Mouse (Mus musculus) forebrain, embryonic 13.5 days (tissue): Measurements from ENCODE around the gene Mettl23. TPM values are rescaled to one million over a fixed set of nuclear protein-coding genes. Genes with fewer than 3 reads are reported as not detected.
"Not testable (repeated sequence)": the region's sequence is repeated elsewhere in the genome, so short reads cannot be mapped to it uniquely, and the experiment has no call there.

Source experiments
- ATAC-seq: fragments of 200-750 bp; cut with Nextera tagmentation; 2 replicates; pipeline ENCODE4 v1.8.0; 2017
- H3K27ac ChIP-seq: fragments of 300-500 bp; sonication (generic); 2 replicates; pipeline ENCODE4 v1.5.1; 2015; ENCODE audit warnings: inconsistent platforms, mild to moderate bottlenecking, moderate library complexity
- H3K27me3 ChIP-seq: fragments of 300-500 bp; sonication (generic); 2 replicates; pipeline ENCODE4 v1.6.1; 2015; ENCODE audit warnings: mild to moderate bottlenecking, inconsistent platforms
- H3K36me3 ChIP-seq: fragments of 300-500 bp; sonication (generic); 2 replicates; pipeline ENCODE4 v1.6.1; 2015; ENCODE audit warnings: mild to moderate bottlenecking, inconsistent platforms; ENCODE audit not compliant: poor library complexity, severe bottlenecking
- H3K4me1 ChIP-seq: fragments of 300-500 bp; sonication (generic); 2 replicates; pipeline ENCODE4 v1.6.1; 2015; ENCODE audit warnings: inconsistent platforms
- H3K4me2 ChIP-seq: fragments of 300-500 bp; sonication (generic); 2 replicates; pipeline ENCODE4 v1.6.1; 2015; ENCODE audit warnings: inconsistent platforms, mild to moderate bottlenecking, moderate library complexity
- H3K4me3 ChIP-seq: fragments of 300-500 bp; sonication (generic); 2 replicates; pipeline ENCODE4 v1.5.1; 2015; ENCODE audit warnings: mild to moderate bottlenecking, inconsistent platforms
- H3K9ac ChIP-seq: fragments of 300-500 bp; sonication (generic); 2 replicates; pipeline ENCODE4 v1.6.1; 2015; ENCODE audit warnings: mild to moderate bottlenecking, inconsistent platforms
- H3K9me3 ChIP-seq: fragments of 300-500 bp; sonication (generic); replicated peaks from 2 replicates; pipeline ENCODE4 v1.6.1; 2016; ENCODE audit warnings: inconsistent platforms
- WGBS: fragments of 180-500 bp; shearing (Covaris S2); methylation state at CpG from one replicate; pipeline ENCODE4 v1.1.7; 2015; 5-methylcytosine and 5-hydroxymethylcytosine counted together
- polyA plus RNA-seq: library from polyadenylated mRNA; unstranded; fragments of >200 nt; fragmentation: Nextera tagmentation; extraction: Ambion mirVana; gene quantifications from 2 replicates; pipeline ENCODE4 v1.2.1, GENCODE M21; 2015

Gene Mettl23
- polyA plus RNA-seq, 1 experiment from 2014 or later: 83.6 TPM

DNA sequence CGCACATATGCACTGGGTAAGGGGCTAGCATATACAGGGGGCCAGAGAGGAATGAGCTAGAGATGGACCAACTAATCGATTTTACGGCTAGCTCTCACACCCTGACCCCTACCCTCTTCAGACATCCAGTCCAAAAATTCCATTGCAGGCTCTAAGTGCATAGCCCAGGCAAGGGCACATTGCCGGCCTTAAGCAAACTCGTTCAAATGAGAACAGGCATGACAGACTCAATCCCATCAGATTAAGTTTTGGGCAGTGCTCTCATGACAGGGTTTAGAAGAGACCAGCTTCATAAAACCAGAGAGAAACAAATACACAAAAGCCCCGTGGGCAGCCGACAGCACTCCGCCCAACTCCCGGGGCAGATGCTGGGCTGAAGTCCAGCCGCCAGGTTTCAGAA lies 20.9 kb upstream of the Mettl23 start:
- WGBS: 72% methylated on average over 10 of the region's 10 CpGs
- Histone ChIP-seq H3K27ac (no peak overlapping the region), H3K4me1 (peaks cover 25% of the 10 kb centered on the region), H3K4me2 (no peak overlapping the region), H3K36me3 (no peaks in the 10 kb centered on the region), H3K9me3 (no peaks in the 10 kb centered on the region), H3K4me3 (no peak overlapping the region), H3K9ac (no peak overlapping the region), H3K27me3 (no peaks in the 10 kb centered on the region)
- no peak for ATAC-seq

DNA sequence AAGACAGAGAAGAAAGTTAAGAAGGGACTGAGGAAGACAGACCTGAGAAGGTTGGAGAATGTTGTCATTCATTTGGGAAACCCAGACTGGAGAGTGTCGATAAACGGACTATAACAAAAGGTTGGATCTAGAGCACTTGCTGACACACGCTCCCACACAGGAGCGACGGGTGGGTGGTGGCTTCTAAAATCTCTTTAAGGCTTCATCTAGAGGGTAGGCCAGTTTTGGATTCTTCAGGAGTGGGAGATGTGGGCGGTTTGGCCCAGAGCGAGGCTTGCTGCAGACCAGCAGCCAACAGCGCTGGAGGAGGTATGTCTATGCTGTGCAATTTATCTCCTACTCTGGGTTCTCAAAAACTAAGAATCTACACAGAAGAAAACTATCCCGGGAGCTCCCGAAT lies 20.5 kb upstream of the Mettl23 start:
- H3K27me3 ChIP-seq: no peaks in the 10 kb centered on the region
- 93% methylated on average over 10 of the region's 10 CpGs for WGBS
- H3K4me2 ChIP-seq: no peak overlapping the region
- peaks cover 29% of the 10 kb centered on the region for H3K4me1 ChIP-seq
- H3K9me3 ChIP-seq: no peaks in the 10 kb centered on the region
- H3K27ac ChIP-seq: no peak overlapping the region
- H3K36me3 ChIP-seq: no peaks in the 10 kb centered on the region
- ATAC-seq: no peak
- no peak overlapping the region for H3K4me3 ChIP-seq
- no peak overlapping the region for H3K9ac ChIP-seq

DNA sequence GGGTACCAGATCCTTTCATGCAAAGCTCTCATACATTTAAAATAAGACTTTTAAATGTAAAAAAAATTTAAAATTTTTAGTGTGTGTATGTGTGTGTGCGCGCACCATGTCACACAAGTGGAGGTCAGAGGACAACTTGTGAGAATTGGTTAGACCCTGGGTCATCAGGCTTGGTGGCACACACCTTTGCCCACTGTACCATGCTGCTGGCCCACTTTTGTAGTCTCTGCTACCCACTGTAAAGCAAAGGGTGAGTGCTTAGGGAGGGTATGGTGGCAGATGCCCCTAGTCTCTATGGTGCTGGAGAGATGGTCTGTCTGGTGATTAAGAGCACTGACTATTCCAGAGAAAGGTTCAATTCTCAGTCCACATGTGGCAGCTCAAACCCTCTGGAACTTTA lies 19.8 kb upstream of the Mettl23 start:
- no peak overlapping the region for H3K4me2 ChIP-seq
- WGBS: 97% methylated on average over 2 of the region's 2 CpGs
- H3K9ac ChIP-seq: no peak overlapping the region
- H3K36me3 ChIP-seq: no peaks in the 10 kb centered on the region
- H3K4me1 ChIP-seq: peaks cover 34% of the 10 kb centered on the region
- no peak overlapping the region for H3K4me3 ChIP-seq
- no peak for ATAC-seq
- no peaks in the 10 kb centered on the region for H3K9me3 ChIP-seq
- H3K27ac ChIP-seq: no peak overlapping the region
- H3K27me3 ChIP-seq: no peaks in the 10 kb centered on the region

DNA sequence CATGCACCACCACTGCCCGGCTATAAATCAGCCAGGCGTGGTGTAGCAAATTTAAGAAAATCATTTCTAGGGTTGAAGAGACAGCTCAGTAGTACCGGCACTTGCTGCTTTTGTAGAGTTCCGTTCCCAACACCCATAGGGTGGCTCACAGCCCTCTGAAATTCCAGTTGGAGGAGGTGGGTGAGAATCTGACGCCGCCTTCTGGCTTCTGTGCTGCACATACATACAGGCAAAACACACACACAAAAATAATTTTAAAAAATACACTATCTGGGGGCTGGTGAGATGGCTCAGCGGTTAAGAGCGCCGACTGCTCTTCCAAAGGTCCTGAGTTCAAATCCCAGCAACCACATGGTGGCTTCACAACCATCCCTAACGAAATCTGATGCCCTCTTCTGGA lies 19.2 kb upstream of the Mettl23 start:
- not testable (repeated sequence) for H3K9ac ChIP-seq, H3K4me2 ChIP-seq, H3K27ac ChIP-seq, H3K27me3 ChIP-seq, H3K9me3 ChIP-seq, ATAC-seq, H3K36me3 ChIP-seq, H3K4me3 ChIP-seq
- 94% methylated on average over 10 of the region's 10 CpGs for WGBS
- peaks cover 39% of the 10 kb centered on the region for H3K4me1 ChIP-seq

DNA sequence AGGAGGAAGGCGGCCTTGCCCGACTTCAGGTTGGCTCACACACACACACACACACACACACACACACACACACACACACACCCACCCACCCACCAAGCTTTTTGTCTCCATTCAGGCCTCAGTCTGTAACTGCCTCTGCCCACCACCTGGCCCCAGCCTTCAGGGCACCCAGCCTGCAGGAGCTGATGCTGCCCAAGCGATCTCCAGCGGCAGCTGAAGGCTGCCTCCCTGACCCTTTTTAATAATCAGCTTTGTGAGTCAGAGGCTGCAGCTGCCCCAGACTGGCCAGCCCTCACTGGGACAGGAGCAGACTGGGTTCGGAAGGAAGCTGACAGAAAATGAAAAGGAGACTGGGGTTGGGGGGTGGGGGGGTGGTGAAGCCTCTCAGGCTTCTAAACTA lies 17.8 kb upstream of the Mettl23 start:
- Histone ChIP-seq H3K27me3 (no peaks in the 10 kb centered on the region; the same call in 1 of the 2 replicates), H3K9me3 (no peaks in the 10 kb centered on the region), H3K36me3 (no peaks in the 10 kb centered on the region), H3K4me1 (peaks cover 39% of the 10 kb centered on the region), H3K9ac (no peak overlapping the region), H3K4me3 (no peak overlapping the region), H3K4me2 (0 out of 2 replicates have a peak overlapping the region, but pooled peaks have one; percentile 5), H3K27ac (no peak overlapping the region)
- no peak for ATAC-seq
- WGBS: 47% methylated on average over 5 of the region's 5 CpGs

- peak overlapping the region; percentile 92 for H3K4me2 ChIP-seq
- H3K9me3 ChIP-seq: no peaks in the 10 kb centered on the region
- peak; percentile 34; the same call in 1 of the 2 replicates for ATAC-seq
- peaks cover 31% of the 10 kb centered on the region for H3K4me1 ChIP-seq
- 0 out of 2 replicates have a peak, but pooled peaks cover 6% of the 10 kb centered on the region for H3K36me3 ChIP-seq
- WGBS: 10% methylated on average over 17 of the region's 17 CpGs
- peak overlapping the region; percentile 73 for H3K9ac ChIP-seq
- H3K27ac ChIP-seq: peak overlapping the region; percentile 49
- H3K4me3 ChIP-seq: peak overlapping the region; percentile 58
- H3K27me3 ChIP-seq: no peaks in the 10 kb centered on the region; the same call in 1 of the 2 replicates
These were observed 16.3 kb upstream of the Mettl23 start for GRCm38 (mm10) chr11:116826550-116827504.

- peak within 1 kb of the TSS; percentile 92 for H3K4me2 ChIP-seq
- H3K4me3 ChIP-seq: peak within 1 kb of the TSS; percentile 58
- H3K27ac ChIP-seq: peak within 1 kb of the TSS; percentile 49
- WGBS: under 1% methylated on average over 60 of the region's 71 CpGs
- peak; percentile 62 for ATAC-seq
- H3K36me3 ChIP-seq: peaks cover 7% of the 10 kb centered on the region
- peaks cover 36% of the 10 kb centered on the region for H3K4me1 ChIP-seq
- H3K27me3 ChIP-seq: no peaks in the 10 kb centered on the region; the same call in 1 of the 2 replicates
- H3K9me3 ChIP-seq: no peaks in the 10 kb centered on the region
- peak within 1 kb of the TSS; percentile 73 for H3K9ac ChIP-seq
These were observed 15.4 kb upstream of the Mettl23 start, which contains the start of gene Mxra7 for GRCm38 (mm10) chr11:116827534-116828165. Mxra7 (minus strand) TSS chr11:116828046.

DNA sequence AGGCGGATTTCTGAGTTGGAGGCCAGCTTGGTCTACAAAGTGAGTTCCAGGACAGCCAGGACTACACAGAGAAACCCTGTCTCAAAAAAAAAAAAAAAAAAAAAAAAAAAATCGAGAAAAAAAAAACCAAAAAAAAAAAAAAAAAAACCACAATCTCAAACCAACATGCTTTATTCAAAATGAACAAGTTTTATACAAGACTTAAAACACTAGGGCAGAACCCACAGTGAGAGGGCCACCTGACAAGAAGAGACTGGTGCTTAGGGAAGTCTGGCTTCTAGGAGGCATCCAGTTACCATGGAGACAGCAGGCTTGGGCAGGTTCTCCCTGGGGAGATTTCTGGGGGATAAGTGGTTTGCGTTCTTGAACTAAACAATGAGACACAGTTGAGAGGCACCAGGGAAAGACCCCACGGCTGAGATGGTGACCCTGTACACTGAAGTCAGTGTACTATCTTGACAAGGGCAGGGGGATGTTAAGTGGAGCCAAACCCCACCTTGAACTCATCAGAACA lies 10.8 kb upstream of the Mettl23 start:
- H3K27ac ChIP-seq: 0 out of 2 replicates have a peak overlapping the region, but pooled peaks have one; percentile 7
- peaks cover 26% of the 10 kb centered on the region for H3K4me1 ChIP-seq
- no peaks in the 10 kb centered on the region; the same call in 1 of the 2 replicates for H3K27me3 ChIP-seq
- H3K4me3 ChIP-seq: no peak overlapping the region
- no peak overlapping the region for H3K4me2 ChIP-seq
- whole genome bisulfite sequencing: 38% methylated on average over 4 of the region's 4 CpGs
- no peak for ATAC-seq
- peaks cover 53% of the 10 kb centered on the region for H3K36me3 ChIP-seq
- H3K9me3 ChIP-seq: no peaks in the 10 kb centered on the region
- H3K9ac ChIP-seq: no peak overlapping the region

DNA sequence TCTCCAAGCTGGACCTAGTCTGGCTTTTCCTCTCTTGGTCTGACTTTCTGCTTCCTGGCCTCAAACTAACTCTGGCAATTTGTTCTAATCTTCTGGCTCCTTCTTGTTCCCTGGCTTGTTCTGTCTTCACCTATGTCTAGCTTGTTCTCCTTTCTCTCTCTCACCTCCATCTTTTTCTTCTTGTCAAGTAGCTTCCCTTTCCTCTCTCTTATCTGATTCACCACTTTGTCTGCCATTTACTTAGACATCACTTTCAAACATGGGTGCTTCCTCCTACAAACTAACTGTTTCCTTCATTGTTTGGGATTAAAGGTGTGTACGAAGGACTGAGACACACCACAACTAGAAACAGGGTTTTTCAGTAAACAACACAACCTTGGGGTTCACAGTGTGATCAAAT lies 8.1 kb upstream of the Mettl23 start:
- WGBS: 95% methylated on average over 1 of the region's 1 CpGs

DNA sequence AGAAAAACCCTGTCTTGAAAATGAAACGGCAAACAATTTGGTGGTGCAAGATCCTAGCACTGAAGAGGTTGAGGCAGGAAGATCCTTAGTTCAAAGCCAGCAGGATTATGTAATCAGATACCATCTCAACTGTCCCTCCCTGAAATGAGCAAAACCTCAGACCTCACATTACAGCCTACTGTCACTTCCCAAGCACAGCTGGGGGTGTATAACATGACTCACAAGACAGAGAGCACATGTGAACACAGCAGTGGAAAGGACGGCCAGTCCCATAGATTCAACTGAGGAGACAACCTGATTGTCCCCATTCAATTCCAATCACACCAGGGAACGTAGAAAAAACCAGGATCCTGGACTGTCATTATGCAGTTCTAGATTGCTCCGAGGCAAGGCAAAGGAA lies 6.8 kb upstream of the Mettl23 start:
- Histone ChIP-seq H3K9me3 (no peaks in the 10 kb centered on the region), H3K4me2 (no peak overlapping the region), H3K36me3 (peaks cover 87% of the 10 kb centered on the region), H3K9ac (no peak overlapping the region), H3K27me3 (no peaks in the 10 kb centered on the region), H3K4me1 (peaks cover 32% of the 10 kb centered on the region), H3K27ac (no peak overlapping the region), H3K4me3 (no peak overlapping the region)
- 97% methylated on average over 4 of the region's 4 CpGs for WGBS
- no peak for ATAC-seq

More for the DNA sequence above, 8.1 kb upstream of the Mettl23 start:
- H3K27me3 ChIP-seq: no peaks in the 10 kb centered on the region
- H3K4me3 ChIP-seq: no peak overlapping the region
- no peak overlapping the region for H3K27ac ChIP-seq
- peaks cover 18% of the 10 kb centered on the region for H3K4me1 ChIP-seq
- peaks cover 79% of the 10 kb centered on the region for H3K36me3 ChIP-seq
- H3K9ac ChIP-seq: no peak overlapping the region
- no peak overlapping the region for H3K4me2 ChIP-seq
- no peak for ATAC-seq
- no peaks in the 10 kb centered on the region for H3K9me3 ChIP-seq

- Histone ChIP-seq H3K27me3 (no peaks in the 10 kb centered on the region), H3K36me3 (peaks cover 85% of the 10 kb centered on the region), H3K27ac (no peak overlapping the region), H3K4me3 (no peak overlapping the region), H3K9me3 (no peaks in the 10 kb centered on the region), H3K4me1 (peaks cover 38% of the 10 kb centered on the region), H3K4me2 (no peak overlapping the region), H3K9ac (no peak overlapping the region)
- WGBS: 94% methylated on average over 10 of the region's 10 CpGs
- no peak for ATAC-seq
These were observed 5.6 kb upstream of the Mettl23 start for GRCm38 (mm10) chr11:116837441-116837840.

DNA sequence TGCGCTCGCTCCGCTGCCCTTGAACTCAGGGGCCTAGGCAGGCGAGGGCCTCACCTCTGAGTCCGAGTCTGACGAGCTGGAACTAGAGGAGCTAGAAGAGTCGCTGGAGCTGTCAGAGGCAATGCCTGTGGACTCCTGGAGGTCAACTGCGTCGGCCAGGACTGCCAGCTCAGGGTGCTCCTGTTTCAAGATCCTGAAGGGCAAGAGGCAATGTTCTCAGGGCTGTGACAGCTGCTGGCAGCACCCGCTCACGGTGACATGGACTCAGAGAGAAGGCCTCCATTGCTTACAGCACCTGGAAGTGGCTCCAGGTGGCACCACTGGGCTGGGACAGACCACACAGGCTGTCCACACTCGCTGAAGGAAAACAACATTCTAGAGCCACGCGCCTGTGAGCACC lies 4.1 kb upstream of the Mettl23 start:
- Histone ChIP-seq H3K27ac (no peak overlapping the region), H3K4me3 (no peak overlapping the region), H3K4me2 (no peak overlapping the region), H3K9me3 (no peaks in the 10 kb centered on the region), H3K4me1 (peaks cover 30% of the 10 kb centered on the region), H3K36me3 (peaks cover 72% of the 10 kb centered on the region), H3K27me3 (no peaks in the 10 kb centered on the region), H3K9ac (no peak overlapping the region)
- 91% methylated on average over 14 of the region's 14 CpGs for WGBS
- no peak for ATAC-seq
